Mouse (Mus musculus): ENCODE results near the gene Thap3. TPM values are rescaled to one million over a fixed set of nuclear protein-coding genes. Genes with fewer than 3 reads are reported as not detected.
"Not testable (repeated sequence)": the region's sequence is repeated elsewhere in the genome, so short reads cannot be mapped to it uniquely, and the experiment has no call there.

Gene Thap3
- polyA plus RNA-seq (2012; ENCODE audit: insufficient read depth, insufficient read length, missing spikeins): 29.8 and 33.7 TPM in 2 replicates

DNA sequence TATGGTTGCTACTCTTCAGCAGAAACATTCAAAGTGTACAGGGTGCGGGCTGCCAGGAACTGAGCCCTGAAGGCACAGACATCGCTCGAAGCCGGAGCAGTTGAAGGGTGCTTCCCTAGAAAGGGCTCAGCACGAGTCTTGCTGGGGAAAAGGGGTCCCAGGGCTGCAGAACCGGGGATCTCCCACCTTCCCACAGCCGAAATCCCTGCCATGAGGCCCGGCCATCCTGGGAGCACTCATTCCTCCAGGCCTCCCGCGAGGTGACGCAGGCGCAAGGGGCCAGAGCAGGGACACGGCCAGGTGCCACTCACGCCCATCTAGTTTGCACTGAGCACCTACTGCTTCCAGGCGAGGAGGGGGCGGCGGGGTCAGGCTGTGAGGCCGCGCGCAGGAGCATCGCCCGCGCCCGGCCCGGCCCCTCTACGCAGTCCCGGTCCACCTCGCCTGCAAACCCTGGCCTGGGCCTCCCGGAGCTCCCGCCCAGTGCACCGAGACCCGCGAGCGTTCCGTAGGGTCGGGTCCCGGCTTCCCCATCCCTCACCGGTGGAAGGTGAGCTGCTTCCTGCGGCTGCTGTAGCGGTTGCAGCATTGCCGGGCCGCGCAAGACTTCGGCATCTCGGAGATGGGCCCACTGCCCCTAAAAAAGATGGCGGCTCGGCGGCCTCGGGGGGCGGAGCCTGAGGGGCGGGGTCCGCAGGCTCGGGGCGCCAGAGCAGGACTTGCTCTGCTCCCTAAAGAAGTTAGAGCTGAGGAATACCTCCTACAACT lies at the start of gene Thap3:
Thap3 (minus strand) TSS at position 656 of the 768 bp plus-strand sequence.
- Histone ChIP-seq H3K4me3 (ENCODE audit: insufficient read depth, low read length) (peak within 1 kb of the TSS; percentile 91), H3K4me1 (ENCODE audit: control insufficient read depth, insufficient read depth, low read length) (peaks cover 9% of the 10 kb centered on the region), H3K27ac (ENCODE audit: insufficient read depth, low read depth, low read length) (no peak within 1 kb of the TSS)
- no peak for TF ChIP-seq CTCF (IDR thresholded peaks at IDR 0.05; ENCODE audit: low read depth, low read length)
- TF ChIP-seq POLR2A (IDR thresholded peaks at IDR 0.05; ENCODE audit: borderline replicate concordance, low read depth, low read length): no peak

DNA sequence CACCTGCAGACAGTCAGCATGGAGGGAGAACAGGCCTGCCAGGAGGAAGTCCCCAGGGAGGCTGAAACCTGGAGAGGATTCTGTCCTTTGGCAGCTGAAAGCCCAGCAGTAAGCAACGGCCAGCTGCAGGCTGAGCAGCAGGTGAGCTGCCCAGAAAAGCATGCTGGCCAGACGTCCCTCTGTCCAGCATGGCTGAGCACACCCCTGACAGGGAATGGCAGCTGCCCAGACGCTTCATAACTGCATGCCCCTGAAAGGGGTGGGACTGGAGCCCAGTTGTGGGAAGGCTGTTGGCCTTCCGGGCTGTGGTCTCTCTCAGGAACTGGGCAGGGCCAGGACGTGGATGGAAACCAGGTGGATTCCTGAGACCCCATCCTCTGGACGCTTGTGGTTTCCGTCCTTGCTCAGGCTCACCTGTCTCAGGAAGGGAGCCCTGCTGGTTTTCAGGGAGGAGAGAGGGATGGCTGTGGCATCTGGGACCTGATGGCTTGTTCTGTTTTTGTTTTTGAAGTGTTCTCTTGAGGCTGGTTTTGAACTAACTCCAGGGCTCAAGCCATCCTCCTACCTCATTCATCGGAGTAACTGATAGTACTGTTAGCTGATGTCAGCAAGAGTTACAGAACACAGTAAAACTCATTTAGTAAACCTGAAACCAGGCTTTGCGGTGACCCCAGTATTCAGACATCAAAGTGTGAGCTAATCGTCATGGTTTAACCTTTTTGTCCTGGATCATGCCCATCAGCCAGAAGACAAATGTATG lies 49.6 kb upstream of the Thap3 start, which contains the start of gene Tas1r1:
Tas1r1 (minus strand) TSS at position 344 of the 760 bp plus-strand sequence.
- H3K4me3 ChIP-seq (ENCODE audit: insufficient read depth, low read length): peak within 1 kb of the TSS; percentile 96
- no peak within 1 kb of the TSS for H3K27ac ChIP-seq (ENCODE audit: insufficient read depth, low read depth, low read length)
- TF ChIP-seq POLR2A (IDR thresholded peaks at IDR 0.05; ENCODE audit: borderline replicate concordance, low read depth, low read length) (no peak), CTCF (IDR thresholded peaks at IDR 0.05; ENCODE audit: low read depth, low read length) (no peak)
- H3K4me1 ChIP-seq (ENCODE audit: control insufficient read depth, insufficient read depth, low read length): peaks cover 3% of the 10 kb centered on the region; the same call in 1 of the 2 replicates

DNA sequence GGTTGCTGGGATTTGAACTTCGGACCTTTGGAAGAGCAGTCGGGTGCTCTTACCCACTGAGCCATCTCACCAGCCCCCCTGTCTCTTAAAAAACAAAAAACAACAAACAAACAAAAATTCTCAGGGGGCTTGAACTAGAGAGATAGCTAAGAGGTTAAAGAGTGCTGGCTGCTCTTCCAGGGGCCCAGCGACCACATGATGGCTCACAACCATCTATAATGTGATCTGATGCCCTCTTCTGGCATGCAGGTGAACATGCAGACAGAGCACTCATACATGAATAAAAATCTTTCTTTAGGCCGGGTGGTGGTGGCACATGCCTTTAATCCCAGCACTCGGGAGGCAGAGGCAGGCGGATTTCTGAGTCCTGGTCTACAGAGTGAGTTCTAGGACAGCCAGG lies 47.7 kb upstream of the Thap3 start:
- not testable (repeated sequence) for H3K4me3 ChIP-seq (ENCODE audit: insufficient read depth, low read length); H3K4me1 ChIP-seq (ENCODE audit: control insufficient read depth, insufficient read depth, low read length); H3K27ac ChIP-seq (ENCODE audit: insufficient read depth, low read depth, low read length)

DNA sequence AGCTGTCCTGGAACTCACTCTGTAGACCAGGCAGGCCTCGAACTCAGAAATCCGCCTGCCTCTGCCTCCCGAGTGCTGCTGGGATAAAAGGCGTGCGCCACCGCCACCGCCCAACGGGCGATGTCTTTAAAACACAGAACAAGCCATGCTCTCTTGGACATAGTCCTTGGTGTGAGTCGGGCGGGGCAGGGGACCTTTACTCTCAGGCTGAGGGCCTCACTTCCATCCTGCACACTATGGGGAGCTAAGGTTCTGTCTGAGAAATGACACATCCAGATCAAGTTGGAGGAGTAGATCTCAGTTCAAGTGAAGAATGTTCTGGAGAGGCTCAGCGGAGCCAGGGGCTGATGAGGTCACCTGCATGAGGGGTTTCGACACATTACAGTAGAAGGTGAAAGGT lies 44.1 kb upstream of the Thap3 start:
- no peak overlapping the region for H3K4me3 ChIP-seq (ENCODE audit: insufficient read depth, low read length)
- H3K27ac ChIP-seq (ENCODE audit: insufficient read depth, low read depth, low read length): no peak overlapping the region
- TF ChIP-seq CTCF (IDR thresholded peaks at IDR 0.05; ENCODE audit: low read depth, low read length): no peak
- no peak for TF ChIP-seq POLR2A (IDR thresholded peaks at IDR 0.05; ENCODE audit: borderline replicate concordance, low read depth, low read length)
- peaks cover 2% of the 10 kb centered on the region for H3K4me1 ChIP-seq (ENCODE audit: control insufficient read depth, insufficient read depth, low read length)

DNA sequence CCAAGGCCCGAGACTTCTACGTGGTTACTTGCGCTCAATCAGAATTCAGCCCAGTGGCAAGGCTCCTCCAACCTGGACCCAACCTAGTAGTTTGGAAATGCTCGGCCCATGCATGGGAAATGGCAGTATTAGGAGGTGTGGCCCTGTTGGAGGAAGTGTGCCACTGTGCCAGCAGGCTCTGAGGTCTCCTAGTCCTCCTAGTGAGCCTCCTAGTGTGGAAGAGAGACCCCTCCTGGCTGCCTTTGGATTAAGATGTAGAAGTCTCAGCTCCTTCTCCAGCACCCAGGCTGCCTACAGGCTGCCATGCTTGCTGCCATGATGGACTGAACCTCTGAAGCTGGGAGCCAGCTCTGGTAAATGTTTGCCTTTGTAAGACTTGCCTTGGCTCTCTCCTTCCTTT lies 41.2 kb upstream of the Thap3 start:
- TF ChIP-seq POLR2A (IDR thresholded peaks at IDR 0.05; ENCODE audit: borderline replicate concordance, low read depth, low read length) (no peak), CTCF (IDR thresholded peaks at IDR 0.05; ENCODE audit: low read depth, low read length) (no peak)
- no peak overlapping the region for H3K4me3 ChIP-seq (ENCODE audit: insufficient read depth, low read length)
- peaks cover 9% of the 10 kb centered on the region for H3K4me1 ChIP-seq (ENCODE audit: control insufficient read depth, insufficient read depth, low read length)
- no peak overlapping the region for H3K27ac ChIP-seq (ENCODE audit: insufficient read depth, low read depth, low read length)

DNA sequence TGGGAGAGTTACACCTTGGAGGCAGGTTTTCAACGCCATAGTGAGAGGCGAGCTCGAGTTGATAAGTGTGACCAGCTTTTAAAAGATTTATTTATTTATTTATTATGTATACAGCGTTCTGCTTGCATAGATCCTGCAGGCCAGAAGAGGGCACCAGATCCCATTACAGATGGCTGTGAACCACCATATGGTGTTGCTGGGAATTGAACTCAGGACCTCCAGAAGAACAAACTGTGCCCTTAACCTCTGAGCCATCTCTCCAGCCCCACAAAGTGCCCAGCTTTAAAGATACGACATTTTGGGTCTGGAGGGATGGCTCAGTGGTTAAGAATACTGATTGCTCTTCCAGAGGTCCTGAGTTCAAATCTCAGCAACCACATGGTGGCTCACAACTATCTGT lies 40.3 kb upstream of the Thap3 start:
- no peak overlapping the region for H3K4me3 ChIP-seq (ENCODE audit: insufficient read depth, low read length)
- H3K4me1 ChIP-seq (ENCODE audit: control insufficient read depth, insufficient read depth, low read length): peaks cover 9% of the 10 kb centered on the region
- no peak overlapping the region for H3K27ac ChIP-seq (ENCODE audit: insufficient read depth, low read depth, low read length)
- TF ChIP-seq POLR2A (IDR thresholded peaks at IDR 0.05; ENCODE audit: borderline replicate concordance, low read depth, low read length) (no peak), CTCF (IDR thresholded peaks at IDR 0.05; ENCODE audit: low read depth, low read length) (no peak)

DNA sequence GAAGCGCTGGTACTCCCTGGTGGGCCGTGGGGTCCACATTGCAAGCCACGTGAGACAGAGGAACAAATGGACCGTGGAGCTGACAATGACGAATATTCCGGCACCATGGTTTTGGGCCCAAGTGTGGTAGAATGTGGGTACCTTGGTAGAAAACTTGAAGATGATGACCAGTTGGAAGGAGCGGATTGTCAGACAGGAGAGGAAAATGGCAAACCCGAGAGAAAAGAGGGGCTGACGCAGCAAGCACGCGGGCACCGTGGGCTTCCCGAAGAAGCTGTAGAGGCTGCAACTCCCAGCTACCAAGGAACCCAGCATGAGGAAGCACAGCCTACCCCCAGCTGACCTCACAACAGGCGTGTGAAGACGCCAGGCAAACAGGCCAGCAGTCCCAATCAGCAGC lies 39.7 kb upstream of the Thap3 start:
- no peak overlapping the region for H3K27ac ChIP-seq (ENCODE audit: insufficient read depth, low read depth, low read length)
- no peak for TF ChIP-seq CTCF (IDR thresholded peaks at IDR 0.05; ENCODE audit: low read depth, low read length)
- TF ChIP-seq POLR2A (IDR thresholded peaks at IDR 0.05; ENCODE audit: borderline replicate concordance, low read depth, low read length): no peak
- H3K4me3 ChIP-seq (ENCODE audit: insufficient read depth, low read length): no peak overlapping the region
- peaks cover 9% of the 10 kb centered on the region for H3K4me1 ChIP-seq (ENCODE audit: control insufficient read depth, insufficient read depth, low read length)

DNA sequence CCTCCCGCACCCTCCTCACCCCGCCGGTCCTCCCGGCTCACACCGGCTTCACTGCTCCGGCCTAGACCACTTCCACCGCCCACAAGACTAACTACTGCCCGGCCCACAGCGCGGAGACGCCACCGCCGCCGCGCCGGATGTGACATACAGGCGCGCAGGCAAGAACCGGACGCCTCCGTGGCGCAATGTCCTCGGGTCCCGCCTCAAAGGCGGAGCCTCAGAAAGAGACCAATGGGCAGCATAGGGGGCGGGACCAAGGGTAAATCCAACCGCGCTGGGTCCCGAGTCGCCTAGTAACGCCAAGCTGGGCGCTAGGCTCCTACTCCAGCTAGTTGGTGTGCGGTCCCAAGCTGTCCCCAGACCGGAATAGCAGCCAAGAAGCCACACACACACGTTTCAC lies 38.7 kb upstream of the Thap3 start, which contains the start of gene Zbtb48:
Zbtb48 (minus strand) TSS at position 148 of the 400 bp plus-strand sequence.
- no peak for TF ChIP-seq POLR2A (IDR thresholded peaks at IDR 0.05; ENCODE audit: borderline replicate concordance, low read depth, low read length)
- no peak for TF ChIP-seq CTCF (IDR thresholded peaks at IDR 0.05; ENCODE audit: low read depth, low read length)
- Histone ChIP-seq H3K4me3 (ENCODE audit: insufficient read depth, low read length) (peak within 1 kb of the TSS; percentile 75), H3K27ac (ENCODE audit: insufficient read depth, low read depth, low read length) (peak within 1 kb of the TSS; percentile 29), H3K4me1 (ENCODE audit: control insufficient read depth, insufficient read depth, low read length) (peaks cover 9% of the 10 kb centered on the region)

DNA sequence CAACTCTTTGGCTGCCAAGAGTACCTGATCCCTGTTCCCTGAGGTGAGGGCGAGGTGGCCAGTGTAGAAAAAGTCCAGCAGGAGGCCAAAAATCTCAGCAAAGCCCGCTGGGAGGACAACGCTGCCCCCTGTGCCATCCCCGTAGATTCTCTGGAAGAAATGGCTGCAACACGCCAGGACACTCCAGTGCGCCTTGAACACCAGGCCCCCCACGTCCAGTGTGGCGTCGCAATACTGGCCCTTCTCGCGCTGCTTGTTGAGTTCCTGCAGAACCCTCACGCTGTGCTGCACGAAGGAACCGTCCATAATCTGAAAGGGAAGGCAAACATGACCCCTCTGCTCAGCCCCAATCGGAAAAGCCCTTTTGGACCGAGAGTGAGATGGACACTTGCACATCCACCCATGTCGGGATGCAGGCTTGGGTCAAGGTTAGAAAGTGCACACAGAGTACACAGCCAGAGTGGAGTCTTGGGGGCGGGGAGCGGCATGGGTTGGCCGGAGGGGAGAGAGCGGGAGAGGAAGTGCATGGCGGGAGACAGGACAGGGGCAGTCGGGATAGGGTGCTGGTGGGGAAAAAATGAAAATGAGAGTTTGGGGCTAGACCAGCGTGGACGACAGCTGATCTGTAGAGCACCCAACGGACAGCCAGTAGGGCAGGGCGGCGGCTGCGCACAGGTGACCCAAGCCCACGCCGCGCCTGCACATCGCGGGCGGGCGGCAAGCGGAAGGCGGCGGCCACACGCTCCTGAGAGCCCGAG lies 38.1 kb upstream of the Thap3 start:
- Histone ChIP-seq H3K4me3 (ENCODE audit: insufficient read depth, low read length) (peak overlapping the region; percentile 75), H3K4me1 (ENCODE audit: control insufficient read depth, insufficient read depth, low read length) (peaks cover 9% of the 10 kb centered on the region), H3K27ac (ENCODE audit: insufficient read depth, low read depth, low read length) (peak overlapping the region; percentile 29)
- no peak for TF ChIP-seq POLR2A (IDR thresholded peaks at IDR 0.05; ENCODE audit: borderline replicate concordance, low read depth, low read length)
- TF ChIP-seq CTCF (IDR thresholded peaks at IDR 0.05; ENCODE audit: low read depth, low read length): no peak

Measured in bone marrow macrophage, adult 2 months (primary cell).